ENCODE assay signal across 29 mouse cellular contexts in genomic region chr1:149074681-149075080, GRCm38 (mm10).
"Had no signal": no experiment of that assay in that cellular context is flagged by ENCODE, and none has a peak within 500 bp of the region (broad histone marks: within the 10 kb centered on the region; RNA-seq: fewer than 3 reads in every experiment).

No protein-coding gene starts in this region.

- H3K9me3 ChIP-seq: heart, embryonic 12.5 days; heart, embryonic 13.5 days; heart, embryonic 15.5 days; hindbrain, embryonic 10.5 days; hindbrain, embryonic 12.5 days; hindbrain, embryonic 13.5 days; hindbrain, embryonic 15.5 days; intestine, embryonic 15.5 days; kidney, embryonic 15.5 days had no signal

- H3K9ac ChIP-seq: heart, embryonic 12.5 days; heart, embryonic 13.5 days; heart, embryonic 15.5 days; hindbrain, embryonic 12.5 days; hindbrain, embryonic 13.5 days; hindbrain, embryonic 14.5 days; hindbrain, embryonic 15.5 days; intestine, embryonic 15.5 days; kidney, embryonic 15.5 days had no signal

- H3K4me3 ChIP-seq: heart, embryonic 12.5 days; heart, embryonic 13.5 days; heart, embryonic 15.5 days; hindbrain, embryonic 10.5 days; hindbrain, embryonic 12.5 days; hindbrain, embryonic 13.5 days; hindbrain, embryonic 15.5 days; intestine, embryonic 15.5 days; kidney, embryonic 15.5 days; layer of hippocampus, adult 2 months; left cerebral cortex, adult 2 months had no signal

- H3K4me1 ChIP-seq: heart, embryonic 12.5 days; heart, embryonic 13.5 days; heart, embryonic 15.5 days; hindbrain, embryonic 10.5 days; hindbrain, embryonic 12.5 days; hindbrain, embryonic 13.5 days; hindbrain, embryonic 15.5 days; intestine, embryonic 15.5 days; kidney, embryonic 15.5 days had no signal

- H3K27ac ChIP-seq: heart, embryonic 13.5 days; heart, embryonic 15.5 days; hindbrain, embryonic 10.5 days; hindbrain, embryonic 12.5 days; hindbrain, embryonic 13.5 days; hindbrain, embryonic 14.5 days; hindbrain, embryonic 15.5 days; hindbrain, postnatal 0 days; intestine, embryonic 15.5 days; kidney, embryonic 15.5 days; kidney, postnatal 0 days; layer of hippocampus, adult 2 months; left cerebral cortex, adult 2 months had no signal

- DNase-seq: heart, postnatal 10 days; heart, postnatal 14 days; heart, postnatal 36 days; heart, postnatal 4 days; kidney, adult 11 months; kidney, adult 18-20 months; kidney, adult 2 months; kidney, adult 8-10 months; kidney, adult 9 months; kidney, postnatal 10 days; kidney, postnatal 14 days; kidney, postnatal 36 days; kidney, postnatal 4 days; layer of hippocampus, adult 9-11 months; layer of hippocampus, postnatal 36 days had no signal

- H3K36me3 ChIP-seq: heart, embryonic 12.5 days; heart, embryonic 13.5 days; heart, embryonic 15.5 days; hindbrain, embryonic 10.5 days; hindbrain, embryonic 12.5 days; hindbrain, embryonic 13.5 days; hindbrain, embryonic 15.5 days; intestine, embryonic 15.5 days; kidney, embryonic 15.5 days had no signal
